Mouse (Mus musculus): Measurements from ENCODE around the gene Egfl8. TPM values are rescaled to one million over a fixed set of nuclear protein-coding genes. Genes with fewer than 3 reads are reported as not detected.
A peak's percentile ranks its signal among the peaks of the same experiment; 100 is the strongest.

Egfl8 gene
- polyA plus RNA-seq, 1 experiment from 2014 or later: 3.1 TPM

- Histone ChIP-seq H3K4me2 (ENCODE audit: low read depth, low read length) (peak overlapping the region; percentile 90), H3K36me3 (replicated peaks; ENCODE audit: control insufficient read depth, insufficient read depth, low read depth, low read length) (no peaks in the 10 kb centered on the region), H3K4me1 (ENCODE audit: control insufficient read depth, insufficient read depth, low read length) (peaks cover 4% of the 10 kb centered on the region), H3K9me3 (replicated peaks; ENCODE audit: control insufficient read depth, low read length) (no peaks in the 10 kb centered on the region), H3K27ac (replicated peaks; ENCODE audit: low read depth, low read length) (peak overlapping the region; percentile 88), H3K9ac (replicated peaks; ENCODE audit: low read length) (peak overlapping the region; percentile 88), H3K4me3 (ENCODE audit: low read depth, low read length) (peak overlapping the region; percentile 99), H3K27me3 (ENCODE audit: control insufficient read depth, insufficient read depth, low read length) (no peaks in the 10 kb centered on the region)
- 18% methylated on average over 31 of the region's 32 CpGs for WGBS
- DNase-seq (ENCODE audit: low spot score) (no peak), ATAC-seq (replicated peaks; ENCODE audit: insufficient number of reproducible peaks, low FRiP score, low TSS enrichment, low read depth) (no peak)
Measured at GRCm38 (mm10) chr17:34606186-34607039, 9.4 kb downstream of the Egfl8 start.

GRCm38 (mm10) chr17:34605609-34606008 is 10.2 kb downstream of the Egfl8 start:
- H3K27me3 ChIP-seq (ENCODE audit: control insufficient read depth, insufficient read depth, low read length): no peaks in the 10 kb centered on the region
- peak overlapping the region; percentile 88 for H3K9ac ChIP-seq (replicated peaks; ENCODE audit: low read length)
- ATAC-seq (replicated peaks; ENCODE audit: insufficient number of reproducible peaks, low FRiP score, low TSS enrichment, low read depth): peak; percentile 40
- H3K36me3 ChIP-seq (replicated peaks; ENCODE audit: control insufficient read depth, insufficient read depth, low read depth, low read length): no peaks in the 10 kb centered on the region
- H3K9me3 ChIP-seq (replicated peaks; ENCODE audit: control insufficient read depth, low read length): no peaks in the 10 kb centered on the region
- H3K4me3 ChIP-seq (ENCODE audit: low read depth, low read length): peak overlapping the region; percentile 99
- peak; percentile 93 for DNase-seq (ENCODE audit: low spot score)
- H3K27ac ChIP-seq (replicated peaks; ENCODE audit: low read depth, low read length): peak overlapping the region; percentile 88
- H3K4me2 ChIP-seq (ENCODE audit: low read depth, low read length): peak overlapping the region; percentile 90
- peaks cover 4% of the 10 kb centered on the region for H3K4me1 ChIP-seq (ENCODE audit: control insufficient read depth, insufficient read depth, low read length)
- WGBS: 0% methylated on average over 29 of the region's 30 CpGs

- H3K27me3 ChIP-seq (ENCODE audit: control insufficient read depth, insufficient read depth, low read length): no peaks in the 10 kb centered on the region
- 22% methylated on average over 24 of the region's 24 CpGs for WGBS
- H3K4me1 ChIP-seq (ENCODE audit: control insufficient read depth, insufficient read depth, low read length): peaks cover 4% of the 10 kb centered on the region
- H3K36me3 ChIP-seq (replicated peaks; ENCODE audit: control insufficient read depth, insufficient read depth, low read depth, low read length): no peaks in the 10 kb centered on the region
- H3K9ac ChIP-seq (replicated peaks; ENCODE audit: low read length): peak overlapping the region; percentile 54
- no peaks in the 10 kb centered on the region for H3K9me3 ChIP-seq (replicated peaks; ENCODE audit: control insufficient read depth, low read length)
- ATAC-seq (replicated peaks; ENCODE audit: insufficient number of reproducible peaks, low FRiP score, low TSS enrichment, low read depth) (no peak), DNase-seq (ENCODE audit: low spot score) (no peak)
- peak overlapping the region; percentile 88 for H3K27ac ChIP-seq (replicated peaks; ENCODE audit: low read depth, low read length)
- H3K4me2 ChIP-seq (ENCODE audit: low read depth, low read length): peak overlapping the region; percentile 90
- peak overlapping the region; percentile 99 for H3K4me3 ChIP-seq (ENCODE audit: low read depth, low read length)
Measured at GRCm38 (mm10) chr17:34604511-34605237, 11.1 kb downstream of the Egfl8 start.

GRCm38 (mm10) chr17:34604061-34604508 is 11.7 kb downstream of the Egfl8 start, which contains the start of gene Agpat1:
Gene Agpat1 (plus strand): TSS chr17:34604262.
- Histone ChIP-seq H3K27ac (replicated peaks; ENCODE audit: low read depth, low read length) (peak within 1 kb of the TSS; percentile 88), H3K4me3 (ENCODE audit: low read depth, low read length) (peak within 1 kb of the TSS; percentile 99), H3K4me2 (ENCODE audit: low read depth, low read length) (peak within 1 kb of the TSS; percentile 90), H3K27me3 (ENCODE audit: control insufficient read depth, insufficient read depth, low read length) (no peaks in the 10 kb centered on the region), H3K4me1 (ENCODE audit: control insufficient read depth, insufficient read depth, low read length) (peaks cover 4% of the 10 kb centered on the region), H3K36me3 (replicated peaks; ENCODE audit: control insufficient read depth, insufficient read depth, low read depth, low read length) (no peaks in the 10 kb centered on the region), H3K9me3 (replicated peaks; ENCODE audit: control insufficient read depth, low read length) (no peaks in the 10 kb centered on the region), H3K9ac (replicated peaks; ENCODE audit: low read length) (peak within 1 kb of the TSS; percentile 65)
- WGBS: under 1% methylated on average over 35 of the region's 35 CpGs
- ATAC-seq (replicated peaks; ENCODE audit: insufficient number of reproducible peaks, low FRiP score, low TSS enrichment, low read depth) (peak; percentile 90), DNase-seq (ENCODE audit: low spot score) (peak; percentile 100)

GRCm38 (mm10) chr17:34603375-34604060 is 12.3 kb downstream of the Egfl8 start, which contains the start of gene Rnf5:
Gene Rnf5 (minus strand): TSS chr17:34603690.
- H3K27me3 ChIP-seq (ENCODE audit: control insufficient read depth, insufficient read depth, low read length): no peaks in the 10 kb centered on the region
- ATAC-seq (replicated peaks; ENCODE audit: insufficient number of reproducible peaks, low FRiP score, low TSS enrichment, low read depth): peak; percentile 97
- H3K4me1 ChIP-seq (ENCODE audit: control insufficient read depth, insufficient read depth, low read length): peaks cover 4% of the 10 kb centered on the region
- H3K27ac ChIP-seq (replicated peaks; ENCODE audit: low read depth, low read length): peak within 1 kb of the TSS; percentile 88
- H3K9me3 ChIP-seq (replicated peaks; ENCODE audit: control insufficient read depth, low read length): no peaks in the 10 kb centered on the region
- peak; percentile 100 for DNase-seq (ENCODE audit: low spot score)
- under 1% methylated on average over 30 of the region's 30 CpGs for WGBS
- peak within 1 kb of the TSS; percentile 90 for H3K4me2 ChIP-seq (ENCODE audit: low read depth, low read length)
- H3K36me3 ChIP-seq (replicated peaks; ENCODE audit: control insufficient read depth, insufficient read depth, low read depth, low read length): no peaks in the 10 kb centered on the region
- H3K9ac ChIP-seq (replicated peaks; ENCODE audit: low read length): peak within 1 kb of the TSS; percentile 65
- H3K4me3 ChIP-seq (ENCODE audit: low read depth, low read length): peak within 1 kb of the TSS; percentile 99

- Histone ChIP-seq H3K9me3 (replicated peaks; ENCODE audit: control insufficient read depth, low read length) (no peaks in the 10 kb centered on the region), H3K36me3 (replicated peaks; ENCODE audit: control insufficient read depth, insufficient read depth, low read depth, low read length) (no peaks in the 10 kb centered on the region), H3K4me2 (ENCODE audit: low read depth, low read length) (no peak overlapping the region), H3K27me3 (ENCODE audit: control insufficient read depth, insufficient read depth, low read length) (no peaks in the 10 kb centered on the region), H3K4me1 (ENCODE audit: control insufficient read depth, insufficient read depth, low read length) (peaks cover 8% of the 10 kb centered on the region), H3K27ac (replicated peaks; ENCODE audit: low read depth, low read length) (no peak overlapping the region), H3K4me3 (ENCODE audit: low read depth, low read length) (no peak overlapping the region), H3K9ac (replicated peaks; ENCODE audit: low read length) (no peak overlapping the region)
- no peak for DNase-seq (ENCODE audit: low spot score)
- ATAC-seq (replicated peaks; ENCODE audit: insufficient number of reproducible peaks, low FRiP score, low TSS enrichment, low read depth): no peak
- WGBS: 89% methylated on average over 12 of the region's 12 CpGs
Measured at GRCm38 (mm10) chr17:34601796-34602195, 14.0 kb downstream of the Egfl8 start.

GRCm38 (mm10) chr17:34599891-34600290 is 15.9 kb downstream of the Egfl8 start:
- no peak for ATAC-seq (replicated peaks; ENCODE audit: insufficient number of reproducible peaks, low FRiP score, low TSS enrichment, low read depth)
- Histone ChIP-seq H3K4me3 (ENCODE audit: low read depth, low read length) (no peak overlapping the region), H3K36me3 (replicated peaks; ENCODE audit: control insufficient read depth, insufficient read depth, low read depth, low read length) (peaks cover 3% of the 10 kb centered on the region; the same call in 1 of the 2 replicates), H3K9ac (replicated peaks; ENCODE audit: low read length) (no peak overlapping the region), H3K27me3 (ENCODE audit: control insufficient read depth, insufficient read depth, low read length) (no peaks in the 10 kb centered on the region), H3K27ac (replicated peaks; ENCODE audit: low read depth, low read length) (no peak overlapping the region), H3K9me3 (replicated peaks; ENCODE audit: control insufficient read depth, low read length) (no peaks in the 10 kb centered on the region), H3K4me2 (ENCODE audit: low read depth, low read length) (no peak overlapping the region), H3K4me1 (ENCODE audit: control insufficient read depth, insufficient read depth, low read length) (0 out of 2 replicates have a peak, but pooled peaks cover 5% of the 10 kb centered on the region)
- 78% methylated on average over 9 of the region's 9 CpGs for WGBS
- no peak for DNase-seq (ENCODE audit: low spot score)
